Mouse (Mus musculus): ENCODE measurements around the gene Slit1.

The Slit1 gene

GRCm38 (mm10) chr19:41651967-41652366, 91.5 kb downstream of the Slit1 start:
- ChIA-PET CTCF (interaction anchor here in 3 of 4 experiments (0.7 to 2.6 kb wide), 9 partner anchors 15 to 112 kb away, joined by 3 to 10 read pairs (median 3); no protein-coding TSS in a partner anchor), POLR2A (interaction anchor here in 3 of 4 experiments (0.6 to 3.3 kb wide), 7 partner anchors 10 to 260 kb away, joined by 3 to 12 read pairs (median 3); partner anchors contain the start of gene Pgam1 (in 1 of the 3))

DNA sequence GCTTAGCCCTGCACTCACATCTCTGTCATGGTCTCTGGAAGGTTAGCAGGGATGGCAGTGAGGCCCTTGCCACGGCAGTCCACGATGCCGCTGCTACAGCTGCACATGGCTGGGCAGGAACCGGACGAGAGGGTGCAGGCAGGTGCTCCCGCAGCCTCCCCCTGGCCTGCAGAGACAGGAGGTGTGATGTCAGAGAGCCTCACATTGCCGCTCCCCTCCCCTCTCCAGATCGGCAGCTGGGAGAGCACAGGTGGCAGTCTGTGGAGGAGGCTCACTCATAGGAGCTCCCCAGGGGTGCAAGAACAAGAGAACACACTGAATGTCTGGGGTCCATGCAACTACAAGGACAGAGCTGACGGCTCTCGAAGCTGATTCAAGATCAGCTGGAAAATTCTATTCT, 94.1 kb downstream of the Slit1 start:
- CTCF ChIA-PET = interaction anchor here (0.6 to 2.8 kb wide), 14 partner anchors 12 to 442 kb away, joined by 3 to 18 read pairs (median 5); no protein-coding TSS in a partner anchor
- POLR2A ChIA-PET = interaction anchor here in 2 of 4 experiments (0.8 to 1.7 kb wide), 5 partner anchors 9 to 112 kb away, joined by 3 to 5 read pairs (median 4); no protein-coding TSS in a partner anchor

DNA sequence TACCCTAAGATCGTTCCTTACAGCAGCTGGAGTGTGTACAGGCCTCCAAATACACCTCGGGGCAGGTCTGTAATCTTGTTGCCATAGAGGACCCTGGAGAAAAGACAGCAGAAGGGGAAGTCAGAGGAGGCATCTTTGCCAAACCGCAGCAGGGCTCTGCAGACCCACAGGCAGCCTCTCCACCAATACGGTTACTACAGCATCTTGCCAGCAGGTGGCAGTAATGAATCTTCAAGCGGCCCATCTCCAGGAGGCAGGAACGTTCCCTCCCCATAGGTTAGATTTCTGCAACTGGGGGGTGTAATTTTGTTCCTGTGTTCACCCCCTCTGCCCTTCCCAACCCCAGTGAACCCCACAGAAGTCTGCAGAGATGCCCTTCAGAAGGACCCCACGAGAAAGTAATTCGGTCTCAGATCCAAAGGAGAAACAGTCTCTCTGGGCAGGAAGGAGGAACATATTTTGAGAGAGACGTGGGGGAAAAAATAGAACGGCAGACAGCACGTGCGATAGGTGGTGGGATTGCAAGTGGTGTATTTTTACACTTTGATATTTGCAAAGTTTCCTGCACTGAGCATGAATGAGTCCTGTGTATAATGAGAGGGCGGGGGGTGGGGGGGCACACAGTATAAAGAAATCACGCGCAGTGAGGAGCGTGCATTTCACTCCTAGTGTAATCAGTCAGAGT, 96.4 kb downstream of the Slit1 start:
- POLR2A ChIA-PET = no interaction called here

DNA sequence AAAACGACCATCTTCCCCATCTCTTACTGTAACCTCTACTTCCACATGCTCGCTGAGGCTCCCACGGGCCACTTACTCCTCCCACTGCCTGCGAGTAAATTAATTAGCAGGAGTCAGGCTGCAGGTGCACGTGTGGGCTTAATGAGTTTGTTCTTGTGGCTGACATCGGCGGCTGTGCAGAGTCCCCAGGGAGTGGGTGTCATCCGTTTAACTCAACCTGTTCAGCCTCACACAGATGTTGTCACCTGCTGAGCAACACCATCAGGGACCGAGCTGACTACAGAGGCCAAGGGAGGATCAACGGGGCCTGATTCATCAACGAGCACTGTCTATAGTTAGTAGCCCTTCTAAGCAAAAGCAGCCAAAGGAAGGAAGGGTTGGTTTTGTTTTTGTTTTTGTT, 100.5 kb downstream of the Slit1 start:
- POLR2A ChIA-PET = interaction anchor here in 2 of 4 experiments (0.6 to 2.4 kb wide), 9 partner anchors 9 to 188 kb away, joined by 3 to 12 read pairs (median 5); no protein-coding TSS in a partner anchor
- CTCF ChIA-PET = interaction anchor here in 2 of 4 experiments (1.0 to 1.7 kb wide), 5 partner anchors 13 to 351 kb away, joined by 3 to 7 read pairs (median 4); no protein-coding TSS in a partner anchor

More for the DNA sequence above, 96.4 kb downstream of the Slit1 start:
- CTCF ChIA-PET = interaction anchor here in 1 of 4 experiments (0.9 to 2.8 kb wide), 3 partner anchors 115 to 117 kb away, joined by 3 to 18 read pairs (median 16); no protein-coding TSS in a partner anchor

- POLR2A ChIA-PET = no interaction called here
- CTCF ChIA-PET = no interaction called here
Measured at GRCm38 (mm10) chr19:41634999-41635398, 108.5 kb downstream of the Slit1 start.

- CTCF ChIA-PET = no interaction called here
- POLR2A ChIA-PET = no interaction called here
Measured at GRCm38 (mm10) chr19:41634099-41634498, 109.4 kb downstream of the Slit1 start.

DNA sequence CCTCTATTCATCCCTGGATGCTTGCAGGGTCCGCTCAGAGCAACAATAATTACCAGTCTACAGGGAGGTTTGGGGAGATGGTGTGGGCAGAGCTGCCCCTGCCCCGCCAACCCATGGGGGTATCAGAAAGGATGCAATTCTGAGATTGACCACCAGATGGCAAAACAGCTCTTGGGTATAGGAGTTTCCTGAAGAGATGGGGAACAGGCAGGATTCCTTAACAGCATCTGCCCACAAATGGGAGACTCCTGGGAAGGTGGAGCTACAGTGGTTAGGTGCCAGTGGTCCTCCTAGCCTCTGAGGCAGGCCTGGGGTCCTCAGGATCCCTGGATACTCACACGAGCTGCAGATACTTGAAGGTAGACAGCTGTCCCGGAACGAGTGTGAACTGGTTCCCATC, 113.9 kb downstream of the Slit1 start:
- POLR2A ChIA-PET = interaction anchor here in 3 of 4 experiments (0.7 to 1.4 kb wide), 13 partner anchors 10 to 514 kb away, joined by 3 to 7 read pairs (median 4); partner anchors contain the start of gene Pgam1 (in 1 of the 3)
- CTCF ChIA-PET = interaction anchor here (0.6 to 3.2 kb wide), 65 partner anchors 8 to 523 kb away, joined by 3 to 42 read pairs (median 4); partner anchors contain the start of gene Pik3ap1 (in 1 of the 4)

DNA sequence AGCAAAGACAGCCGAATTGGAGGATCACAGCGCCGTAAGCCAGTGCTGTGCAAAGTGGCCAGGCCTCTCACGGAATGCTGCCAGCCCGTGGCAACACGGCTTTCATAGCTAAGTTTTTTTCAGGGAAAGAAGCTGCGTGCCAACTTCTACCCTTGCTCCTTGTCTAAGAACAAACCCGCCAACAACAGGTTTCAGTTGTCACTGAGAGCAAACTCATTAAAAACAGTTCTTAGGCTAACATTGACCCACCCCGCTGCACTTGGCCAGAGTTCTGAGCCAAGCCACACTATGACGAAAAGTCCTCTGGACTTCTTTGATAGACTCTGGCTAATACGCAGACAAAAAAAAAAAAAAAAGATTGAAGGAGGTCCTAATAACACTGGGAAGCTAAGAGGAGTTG, 114.5 kb downstream of the Slit1 start:
- ChIA-PET POLR2A (interaction anchor here in 3 of 4 experiments (0.6 to 1.4 kb wide), 11 partner anchors 12 to 282 kb away, joined by 3 to 7 read pairs (median 3); partner anchors contain the start of gene Pgam1 (in 1 of the 3)), CTCF (interaction anchor here (0.6 to 3.2 kb wide), 55 partner anchors 8 to 523 kb away, joined by 3 to 42 read pairs (median 4); partner anchors contain the start of gene Pik3ap1 (in 1 of the 4))

DNA sequence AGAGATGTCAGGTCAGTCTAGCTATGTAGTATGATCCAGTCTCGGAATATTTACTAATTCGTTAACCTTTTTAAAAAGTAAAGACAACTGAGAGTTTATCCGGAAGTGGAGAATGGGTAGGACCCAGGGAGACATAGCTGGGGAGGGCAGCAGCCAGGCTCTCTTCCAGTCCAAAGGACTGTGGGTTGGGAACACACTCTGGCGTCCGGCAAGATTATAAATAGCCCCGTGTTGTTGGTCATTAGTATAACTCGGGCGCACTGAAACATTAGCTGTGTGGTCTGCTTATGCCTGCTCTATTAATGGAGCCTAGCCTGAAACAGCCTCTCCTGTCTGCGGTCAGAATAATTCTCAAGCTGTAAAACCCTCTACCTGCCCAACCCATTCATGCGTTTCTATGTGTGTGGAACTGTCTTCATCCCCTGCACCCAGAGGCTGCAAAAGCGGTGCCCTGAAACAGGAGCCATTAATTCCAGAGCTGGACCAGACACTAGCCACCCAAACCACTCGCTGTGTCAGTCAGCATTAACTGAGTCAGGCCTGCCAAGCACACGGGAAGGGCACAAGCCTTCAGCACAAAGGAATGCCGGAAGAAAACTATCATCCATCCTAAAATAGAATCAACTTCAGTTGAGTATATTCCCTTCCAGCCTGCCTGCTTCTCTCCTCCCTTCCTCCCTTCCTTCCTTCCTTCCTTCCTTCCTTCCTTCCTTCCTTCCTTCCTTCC, 122.9 kb downstream of the Slit1 start:
- ChIA-PET POLR2A (interaction anchor here in 2 of 4 experiments (0.7 to 2.0 kb wide), 2 partner anchors 18 to 402 kb away, joined by 4 to 7 read pairs; no protein-coding TSS in a partner anchor), CTCF (interaction anchor here in 3 of 4 experiments (0.7 to 1.2 kb wide), 4 partner anchors 9 to 178 kb away, joined by 3 to 5 read pairs (median 4); no protein-coding TSS in a partner anchor)

DNA sequence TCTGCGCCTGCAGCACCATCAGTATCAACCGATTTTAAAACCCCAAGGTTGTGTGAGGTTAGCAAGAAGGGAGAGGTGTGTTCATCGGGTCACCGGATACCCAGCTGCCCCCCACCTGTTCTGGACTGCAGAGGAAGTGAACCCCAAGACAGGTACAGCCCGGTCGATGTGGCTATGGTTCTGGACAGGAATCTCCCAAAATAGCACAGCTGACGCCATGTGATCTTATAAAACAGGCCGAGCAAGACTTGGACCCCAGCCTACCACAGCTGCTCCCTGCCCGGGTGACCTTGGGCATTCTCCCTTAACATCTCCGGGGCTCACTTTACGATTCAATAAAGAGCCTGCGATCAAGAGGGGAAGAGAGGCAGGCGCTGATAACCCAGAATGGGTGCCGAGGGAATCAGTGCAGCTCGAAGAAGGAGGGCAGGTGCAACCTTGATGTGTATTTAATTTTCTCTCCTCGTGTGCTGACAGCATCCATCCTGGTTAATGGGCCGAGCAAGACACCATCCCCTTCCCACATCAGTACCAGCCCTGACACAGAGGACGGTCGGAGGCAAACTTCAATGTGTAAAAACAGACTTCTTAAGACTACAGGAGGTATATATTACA, 124.6 kb downstream of the Slit1 start:
- CTCF ChIA-PET = interaction anchor here in 1 of 4 experiments (1.4 kb wide), 1 partner anchor 10 kb away, joined by 6 read pairs; no protein-coding TSS in a partner anchor
- POLR2A ChIA-PET = interaction anchor here in 2 of 4 experiments (1.3 to 1.5 kb wide), 2 partner anchors 14 to 21 kb away, joined by 3 read pairs; no protein-coding TSS in a partner anchor

- CTCF ChIA-PET = interaction anchor here (0.5 to 1.4 kb wide), 4 partner anchors 11 to 165 kb away, joined by 3 to 6 read pairs (median 3); no protein-coding TSS in a partner anchor
- POLR2A ChIA-PET = interaction anchor here in 2 of 4 experiments (1.3 to 1.5 kb wide), 2 partner anchors 14 to 22 kb away, joined by 3 read pairs; no protein-coding TSS in a partner anchor
Measured at GRCm38 (mm10) chr19:41618153-41618657, 125.3 kb downstream of the Slit1 start.

DNA sequence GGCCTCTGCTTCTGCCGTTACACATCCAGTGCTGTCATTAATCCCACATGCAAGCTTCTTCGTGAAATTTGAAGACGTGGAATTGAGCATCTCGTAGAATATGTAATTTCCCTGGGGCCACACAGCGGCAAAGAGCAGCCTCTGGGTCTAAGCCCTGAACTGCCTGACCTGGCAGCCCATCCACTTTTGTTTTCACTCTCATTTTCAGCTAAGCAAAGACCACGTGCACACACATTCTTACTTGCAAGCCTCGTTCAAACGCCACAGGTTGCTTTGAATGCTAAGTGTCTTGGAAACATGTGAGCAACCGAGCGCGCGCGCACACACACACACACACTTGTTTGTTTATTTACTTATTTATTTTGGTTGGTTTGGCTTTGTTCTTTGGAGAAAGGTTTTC, 126.4 kb downstream of the Slit1 start:
- ChIA-PET POLR2A (no interaction called here), CTCF (interaction anchor here in 2 of 4 experiments (0.6 to 1.2 kb wide), 2 partner anchors 12 to 287 kb away, joined by 4 read pairs; no protein-coding TSS in a partner anchor)

GRCm38 (mm10) chr19:41616274-41616673, 127.2 kb downstream of the Slit1 start:
- POLR2A ChIA-PET = interaction anchor here in 1 of 4 experiments (1.5 kb wide), 1 partner anchor 10 kb away, joined by 3 read pairs; no protein-coding TSS in a partner anchor
- CTCF ChIA-PET = interaction anchor here in 3 of 4 experiments (0.6 to 1.2 kb wide), 5 partner anchors 11 to 288 kb away, joined by 3 to 4 read pairs (median 4); no protein-coding TSS in a partner anchor

- POLR2A ChIA-PET = interaction anchor here in 1 of 4 experiments (1.5 kb wide), 1 partner anchor 11 kb away, joined by 3 read pairs; no protein-coding TSS in a partner anchor
- CTCF ChIA-PET = interaction anchor here in 3 of 4 experiments (0.6 to 1.5 kb wide), 5 partner anchors 11 to 109 kb away, joined by 3 to 4 read pairs (median 3); no protein-coding TSS in a partner anchor
Measured at GRCm38 (mm10) chr19:41615606-41616224, 127.8 kb downstream of the Slit1 start.

DNA sequence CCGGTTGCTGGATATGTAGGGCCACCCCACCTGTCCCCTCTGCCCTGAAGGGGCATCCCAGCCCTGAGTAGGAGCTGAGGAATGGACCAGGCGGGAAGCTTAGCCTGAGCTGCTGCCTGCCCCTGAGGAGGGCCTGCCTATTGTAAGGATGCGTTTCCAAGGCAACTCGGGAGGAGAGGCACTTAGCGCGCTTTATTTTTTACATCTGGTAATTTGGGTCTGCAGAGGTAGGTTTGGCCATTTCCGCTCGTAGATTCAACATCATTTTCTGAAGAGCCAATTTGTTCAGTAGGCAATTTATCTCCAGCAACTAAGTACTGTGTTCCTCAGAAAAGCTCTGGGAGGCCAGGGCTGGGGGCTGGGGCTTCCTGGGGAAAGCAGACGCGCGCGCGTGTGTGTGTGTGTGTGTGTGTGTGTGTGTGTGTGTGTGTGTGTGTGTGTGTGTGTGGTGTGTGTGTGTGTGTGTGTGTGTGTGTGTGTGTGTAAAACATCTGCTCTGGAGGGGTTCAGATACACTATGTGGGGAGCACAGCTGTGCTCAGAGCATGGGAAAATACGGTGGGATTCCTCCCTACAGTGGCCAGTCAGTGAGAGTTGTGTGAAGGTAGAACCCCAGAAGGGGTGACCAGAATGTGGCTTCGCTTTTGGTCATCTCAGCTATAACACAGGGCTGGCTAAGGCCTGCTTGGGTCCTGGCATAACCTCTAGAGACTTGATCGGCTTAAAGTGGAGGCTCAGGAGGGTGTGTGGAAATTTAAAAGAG, 130.0 kb downstream of the Slit1 start:
- ChIA-PET CTCF (interaction anchor here in 3 of 4 experiments (0.6 to 5.2 kb wide), 5 partner anchors 15 to 995 kb away, joined by 3 to 18 read pairs (median 4); no protein-coding TSS in a partner anchor), POLR2A (interaction anchor here in 2 of 4 experiments (0.6 to 1.4 kb wide), 6 partner anchors 9 to 125 kb away, joined by 3 to 4 read pairs (median 4); no protein-coding TSS in a partner anchor)

DNA sequence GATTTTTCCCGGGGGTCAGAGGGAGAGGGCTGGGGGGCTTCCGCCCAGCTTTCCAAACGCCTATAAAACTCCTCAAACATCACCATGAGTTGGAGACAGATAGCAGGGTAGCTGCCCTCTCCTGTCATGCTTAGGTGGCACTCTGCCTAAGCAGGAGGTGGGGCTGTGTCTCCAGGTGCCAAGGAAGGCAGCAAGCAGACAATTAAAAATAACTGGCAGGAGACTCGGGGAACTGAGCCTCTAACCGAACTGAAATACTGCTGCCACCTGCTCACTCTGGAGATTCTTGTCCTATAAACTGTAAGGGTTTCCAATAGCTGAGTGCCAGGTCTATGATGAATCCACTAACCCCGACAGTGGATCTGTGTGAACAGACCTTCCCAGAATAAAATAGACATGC, 131.8 kb downstream of the Slit1 start:
- POLR2A ChIA-PET = interaction anchor here in 1 of 4 experiments (1.0 to 1.5 kb wide), 3 partner anchors 23 to 43 kb away, joined by 3 read pairs; no protein-coding TSS in a partner anchor
- CTCF ChIA-PET = interaction anchor here in 2 of 4 experiments (1.6 to 5.2 kb wide), 2 partner anchors 10 to 17 kb away, joined by 4 to 18 read pairs; no protein-coding TSS in a partner anchor

Measured in embryonic stem cell, embryonic (primary cell).